Mouse (Mus musculus): Measurements from ENCODE around the gene Lpin2.

DNA sequence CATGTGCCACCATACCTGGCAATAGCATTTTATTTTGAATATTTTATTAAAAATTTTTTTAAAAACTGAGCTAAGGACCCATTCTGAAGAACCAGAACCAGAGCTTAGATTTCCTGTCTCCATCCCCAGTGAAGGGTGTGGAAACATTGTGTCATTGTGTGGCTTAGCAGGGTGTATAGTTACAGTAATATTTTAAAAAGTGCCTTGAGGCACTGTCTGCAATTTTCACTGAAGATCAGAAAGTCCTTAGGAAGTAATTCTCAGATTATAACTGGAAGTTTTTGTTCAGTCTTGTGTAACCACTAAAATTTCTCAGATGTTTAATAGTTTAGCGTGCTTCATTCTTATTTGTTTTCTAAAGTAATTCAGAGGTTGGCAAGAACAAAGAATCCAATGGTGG, 11.1 kb downstream of the Lpin2 start:
- TF ChIP-seq CTCF (IDR thresholded peaks at IDR 0.05; ENCODE audit: borderline replicate concordance, insufficient read depth, low read length) (no peak), POLR2A (IDR thresholded peaks at IDR 0.05; ENCODE audit: low read depth, low read length) (no peak)
